Mouse (Mus musculus): ENCODE measurements around the gene Emg1.

The Emg1 gene

DNA sequence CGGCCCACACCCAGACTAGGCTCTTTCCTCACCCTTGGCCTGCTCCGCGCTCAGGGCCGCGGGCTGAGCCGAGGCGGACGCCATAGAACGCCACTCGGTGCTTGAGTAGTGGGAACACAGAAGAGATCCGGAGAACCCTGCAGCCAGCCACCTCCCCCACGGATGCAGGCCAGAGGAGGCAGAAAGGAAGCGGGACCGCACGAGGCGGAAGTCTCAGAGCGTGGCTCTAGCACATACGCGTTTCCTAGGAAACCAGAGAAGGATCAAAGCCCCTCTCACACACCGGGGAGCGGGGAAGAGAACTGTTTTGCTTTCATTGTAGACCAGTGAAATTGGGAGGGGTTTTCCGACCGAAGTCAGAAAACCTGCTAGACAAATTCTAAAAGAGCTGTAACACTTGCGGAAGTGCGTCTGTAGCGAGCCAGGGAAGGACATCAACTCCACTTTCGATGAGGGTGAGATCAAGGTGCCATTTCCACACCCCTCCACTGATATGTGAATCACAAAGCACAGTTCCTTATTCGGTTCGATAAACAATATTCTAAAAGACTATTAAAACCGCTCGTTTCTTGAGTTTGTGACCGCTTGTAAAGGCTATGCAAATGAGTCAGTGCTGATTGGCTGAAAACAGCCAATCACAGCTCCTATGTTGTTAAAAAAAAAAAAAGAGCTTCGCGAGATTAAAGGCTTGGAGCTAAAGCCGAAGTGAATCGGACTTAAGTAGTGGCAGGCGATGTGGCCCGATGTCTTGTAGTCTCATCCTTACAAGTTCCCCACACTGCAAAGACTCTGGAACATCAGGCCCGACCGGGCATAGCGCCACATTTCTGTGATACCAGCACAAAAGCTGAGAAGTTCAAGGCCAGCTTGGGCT lies 29.1 kb upstream of the Emg1 start, which contains the start of gene Grcc10:
Gene Grcc10, minus strand, starts transcription at position 487 of the 874 bp plus-strand sequence.
- DNase-seq: peak; percentile 86

DNA sequence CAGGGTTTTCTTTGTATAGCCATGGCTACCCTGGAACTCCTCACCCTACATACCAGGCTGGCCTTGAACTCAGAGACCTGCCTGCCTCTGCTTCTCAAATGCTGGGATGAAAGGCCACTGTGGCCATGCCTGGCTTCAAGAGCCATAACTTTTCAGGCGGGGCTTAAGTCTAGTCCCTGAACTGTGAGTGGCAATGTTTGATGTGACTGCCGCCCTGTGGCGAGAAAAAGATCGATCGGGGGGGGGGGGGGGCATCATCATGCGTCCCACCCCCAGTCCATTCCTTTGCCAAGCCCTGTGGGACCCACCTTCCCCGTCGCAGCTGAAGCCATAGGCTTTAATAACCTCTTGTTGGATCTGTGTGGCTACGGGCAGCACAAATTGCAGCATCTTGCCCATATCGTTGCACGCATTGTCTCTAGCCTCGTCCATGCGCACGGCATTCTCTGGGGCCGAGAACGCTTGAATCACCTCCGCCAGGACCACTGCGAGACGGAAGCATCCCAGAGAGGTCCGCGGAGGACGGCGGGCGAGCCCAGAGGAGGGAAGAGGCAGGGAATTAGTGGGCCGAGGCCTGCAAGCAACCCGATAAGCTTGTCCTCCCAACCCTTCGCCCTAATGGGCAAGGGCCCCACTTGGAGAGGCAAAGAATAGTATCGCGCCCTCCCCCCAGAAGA lies 28.4 kb upstream of the Emg1 start:
- DNase-seq: peak; percentile 57

GRCm38 (mm10) chr6:124739231-124739796 lies 27.3 kb upstream of the Emg1 start:
- no peak for DNase-seq

DNA sequence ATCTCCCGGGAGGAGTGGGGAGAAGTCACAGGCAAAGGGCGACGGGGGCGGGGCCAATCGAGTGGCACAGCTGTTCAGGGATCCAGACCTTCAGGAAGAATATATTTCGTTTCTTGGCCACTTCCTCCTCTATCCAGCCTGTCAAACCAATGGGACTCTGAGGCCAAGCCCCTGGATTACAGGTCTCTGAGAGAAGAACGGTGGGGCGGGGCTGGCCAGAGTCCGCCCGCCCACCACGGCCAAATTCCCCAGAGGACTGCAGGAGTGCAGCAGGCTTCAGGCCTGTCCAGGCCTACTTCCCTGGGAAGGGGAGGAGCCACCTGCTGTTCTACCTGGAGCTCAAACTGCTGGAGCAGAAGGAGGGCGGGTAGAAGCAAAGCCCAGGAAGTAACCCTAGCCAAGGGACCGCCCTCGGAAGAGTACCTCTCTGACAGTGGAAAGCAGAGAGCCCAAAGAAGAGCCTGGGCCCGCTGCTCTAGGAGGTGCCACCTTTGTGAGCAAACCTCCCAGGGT lies 26.6 kb upstream of the Emg1 start, which contains the start of gene Ptpn6:
Gene Ptpn6, minus strand, starts transcription at position 204 of the 513 bp plus-strand sequence.
- no peak for DNase-seq

- DNase-seq: no peak
Measured at GRCm38 (mm10) chr6:124737040-124737439, 25.1 kb upstream of the Emg1 start.

DNA sequence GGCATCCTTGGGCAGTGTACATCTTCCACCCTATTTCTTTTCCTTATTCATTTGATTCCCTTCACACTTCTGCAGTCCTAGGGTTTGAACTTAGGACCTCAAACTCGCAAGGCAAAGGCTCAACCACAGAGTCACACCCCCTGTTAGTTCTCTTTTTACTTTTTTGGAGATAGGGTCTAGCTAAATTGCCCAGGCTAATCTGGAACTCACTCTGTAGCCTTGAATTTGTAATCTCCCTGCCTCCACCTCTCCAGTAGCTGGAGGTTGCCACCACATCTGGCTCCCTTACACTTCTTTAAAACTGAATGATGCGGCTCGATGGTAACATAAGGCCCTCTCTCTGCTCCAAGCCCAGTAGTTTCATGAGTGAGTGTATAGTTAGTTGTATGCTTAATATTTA lies 22.4 kb upstream of the Emg1 start:
- no peak for DNase-seq

DNA sequence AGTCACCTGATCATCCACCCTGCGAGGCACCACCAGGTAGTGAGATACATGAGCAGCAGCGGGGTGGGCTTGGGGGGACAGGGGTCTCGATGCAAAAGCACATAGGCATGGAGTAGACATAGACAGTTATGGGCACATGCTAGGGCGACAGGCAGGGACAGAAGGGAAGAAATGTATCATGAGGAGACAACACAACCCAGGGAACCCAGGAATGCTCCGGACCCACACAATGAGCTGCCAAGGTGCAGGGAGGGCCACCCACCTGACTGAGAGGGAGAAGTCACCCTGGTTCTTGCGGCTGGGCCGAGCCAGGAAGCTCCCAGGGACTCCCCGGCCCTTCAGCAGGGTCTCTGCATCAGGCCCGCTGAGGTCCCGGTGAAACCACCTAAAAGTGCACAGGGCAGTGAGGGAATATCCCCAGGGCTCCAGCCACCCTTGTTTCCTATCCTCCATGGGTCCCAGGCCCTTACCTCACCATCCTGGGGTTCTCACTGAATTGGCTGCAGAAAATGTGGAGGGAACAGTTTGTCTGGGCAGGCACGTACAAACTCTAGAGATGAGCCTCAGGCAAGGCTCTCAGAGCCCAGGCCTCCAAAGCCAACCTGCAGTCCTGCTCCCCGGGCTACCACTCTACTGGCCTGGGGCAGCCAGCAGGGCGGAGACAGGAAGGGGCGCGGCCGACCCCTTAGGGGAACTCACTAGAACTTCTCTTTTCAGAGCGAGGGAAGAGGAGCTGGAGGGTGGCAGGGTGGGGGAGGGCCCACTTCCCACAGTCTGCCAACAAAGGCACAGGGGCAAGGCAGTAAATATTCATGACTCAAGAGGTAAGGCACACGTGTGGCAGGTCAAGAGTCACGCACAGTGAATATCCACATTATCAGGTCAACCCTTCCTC lies 20.7 kb upstream of the Emg1 start:
- no peak for DNase-seq

DNA sequence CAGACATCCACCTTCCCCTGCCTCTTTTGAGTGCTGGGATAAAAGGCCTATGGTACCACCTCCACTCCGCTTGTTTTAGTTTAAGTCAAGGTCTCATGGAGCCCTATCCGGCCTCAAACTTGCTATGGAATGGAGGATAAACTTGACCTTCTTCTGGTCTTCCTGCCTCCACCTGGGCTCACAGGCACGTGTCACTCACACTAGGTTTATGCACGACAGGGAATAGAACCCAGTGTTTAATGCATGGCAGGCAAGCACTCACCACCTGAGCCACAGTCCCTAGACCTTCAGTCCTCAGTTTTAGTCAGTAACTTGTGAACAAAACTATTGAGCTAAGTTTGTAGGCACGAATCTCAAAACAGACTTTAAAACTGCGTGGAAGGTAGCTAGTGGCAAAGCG lies 19.1 kb upstream of the Emg1 start:
- no peak for DNase-seq

- DNase-seq: no peak
Measured at GRCm38 (mm10) chr6:124729850-124730705, 18.1 kb upstream of the Emg1 start.

DNA sequence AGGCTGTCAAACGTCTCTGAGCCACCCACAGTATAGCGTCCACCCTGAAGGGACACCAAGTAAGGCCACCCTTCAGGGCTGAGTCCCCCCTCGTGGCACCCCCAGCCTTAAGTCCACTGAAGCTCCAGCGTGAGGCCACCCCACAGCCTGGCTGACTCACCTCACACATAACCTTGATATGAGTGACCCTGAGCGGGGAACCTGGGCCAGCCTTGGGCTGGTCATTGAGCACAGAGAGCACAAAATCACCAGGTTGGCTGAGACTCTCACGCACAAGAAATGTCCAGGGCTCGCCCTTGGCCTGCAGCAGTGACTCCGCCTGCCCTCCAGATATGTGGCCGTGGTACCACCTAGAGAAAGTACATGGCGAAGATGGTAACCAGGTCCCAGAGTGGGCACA lies 16.6 kb upstream of the Emg1 start:
- no peak for DNase-seq

GRCm38 (mm10) chr6:124724472-124724871 lies 12.5 kb upstream of the Emg1 start:
- no peak for DNase-seq

DNA sequence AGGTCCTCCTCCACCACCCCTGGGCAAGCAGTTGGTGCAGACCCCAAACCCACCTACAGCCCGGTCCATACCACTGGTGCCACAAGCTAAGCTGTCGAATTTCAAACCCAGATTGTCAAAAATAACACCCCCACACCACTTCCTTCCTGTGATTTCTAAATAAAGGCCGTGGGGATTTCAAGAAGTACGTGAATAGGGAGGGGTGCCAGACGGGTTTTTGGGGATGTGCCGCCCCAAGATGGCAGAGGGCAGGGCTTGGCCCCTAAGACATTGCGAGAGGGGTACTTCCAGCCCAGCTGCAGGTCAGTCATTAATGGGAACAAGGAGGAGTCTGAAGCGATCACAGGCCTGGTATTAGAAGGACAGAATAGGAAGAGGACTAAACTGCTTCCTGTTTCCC lies 11.6 kb upstream of the Emg1 start:
- no peak for DNase-seq

- no peak for DNase-seq
Measured at GRCm38 (mm10) chr6:124722876-124723473, 11.0 kb upstream of the Emg1 start.

- no peak for DNase-seq
Measured at GRCm38 (mm10) chr6:124720904-124721303, 8.9 kb upstream of the Emg1 start.

- no peak for DNase-seq
Measured at GRCm38 (mm10) chr6:124719354-124719978, 7.5 kb upstream of the Emg1 start.

GRCm38 (mm10) chr6:124718703-124719102 lies 6.7 kb upstream of the Emg1 start:
- no peak for DNase-seq

DNA sequence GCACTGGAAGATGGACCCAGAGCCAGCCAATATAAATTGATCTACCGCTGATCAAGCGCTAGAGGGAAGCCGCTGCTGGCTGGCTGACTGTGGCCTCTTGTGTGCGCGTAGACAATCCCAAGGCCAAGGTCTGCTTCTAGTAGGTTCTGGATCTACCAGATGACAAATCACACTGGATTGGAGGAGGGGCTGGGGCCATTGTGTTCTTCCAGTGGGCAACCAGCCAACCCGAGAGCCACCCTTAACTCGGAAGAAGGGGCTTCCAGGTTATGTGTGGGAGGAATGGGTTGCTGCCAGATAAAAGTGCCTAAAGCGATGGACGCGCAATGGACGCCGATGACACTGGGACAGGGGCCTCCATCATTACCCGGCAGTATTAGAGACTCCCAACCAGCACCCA lies 6.0 kb upstream of the Emg1 start:
- no peak for DNase-seq

GRCm38 (mm10) chr6:124716864-124717490 lies 5.0 kb upstream of the Emg1 start:
- no peak for DNase-seq

- no peak for DNase-seq
Measured at GRCm38 (mm10) chr6:124712918-124713317, 940 bp upstream of the Emg1 start.

DNA sequence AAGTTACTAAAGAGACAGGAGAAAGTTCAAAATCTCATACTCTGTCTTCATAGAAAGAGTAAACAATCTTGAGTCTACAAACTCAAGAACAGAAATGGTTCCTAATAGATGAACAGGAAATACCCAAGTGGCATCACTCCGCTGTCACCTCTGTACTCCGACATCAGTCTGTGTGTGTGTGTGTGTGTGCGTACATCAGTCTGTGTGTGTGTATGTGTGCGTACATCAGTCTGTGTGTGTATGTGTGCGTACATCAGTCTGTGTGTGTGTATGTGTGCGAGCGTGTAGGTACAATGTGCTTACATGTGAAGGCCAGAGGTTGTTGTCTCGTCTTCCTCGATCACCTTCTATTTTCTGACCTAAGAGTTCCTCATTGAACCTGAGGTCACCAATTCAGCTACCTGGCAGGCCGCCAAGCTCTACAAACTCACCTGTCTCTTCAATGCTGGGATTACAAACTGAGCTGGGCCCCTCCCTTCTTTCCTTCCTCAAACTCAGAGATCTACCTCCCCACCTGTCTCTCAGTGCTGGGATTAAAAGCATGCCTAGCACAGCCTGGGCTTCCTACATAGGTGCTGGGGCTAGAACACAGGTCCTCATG lies 3.6 kb downstream of the Emg1 start:
- DNase-seq: no peak

All from right cerebral cortex, postnatal 14 days (tissue).